In genomic region chr2:30717566-30718328, GRCm38 (mm10) we compare ENCODE assay signal across 8 mouse cellular contexts.
DNase-seq lines count a peak whose midpoint lies in the region; ATAC-seq and TF ChIP-seq lines count a peak whose summit lies in the region.

No protein-coding gene starts in this region.

- no peak for TF ChIP-seq POLR2A in kidney, adult 2 months (IDR thresholded peaks at IDR 0.05; ENCODE audit: low read depth, low read length)
- no peak for TF ChIP-seq POLR2A in bone marrow macrophage, adult 2 months (IDR thresholded peaks at IDR 0.05; ENCODE audit: borderline replicate concordance, low read depth, low read length)

- no peak for DNase-seq in kidney, adult 2 months
- no peak for DNase-seq in kidney, adult 18-20 months
- DNase-seq in thymus, postnatal 36 days, result no peak
- DNase-seq in gastrocnemius, postnatal 10 days, result no peak

- H3K27ac ChIP-seq in kidney, adult 2 months (ENCODE audit: insufficient read depth, low read depth, low read length), result peak overlapping the region; percentile 99
- H3K27ac ChIP-seq in bone marrow macrophage, adult 2 months (ENCODE audit: insufficient read depth, low read depth, low read length), result peak overlapping the region; percentile 88
- H3K27ac ChIP-seq in heart, embryonic 13.5 days (replicated peaks), result peak overlapping the region; percentile 100
- peak overlapping the region; percentile 98 for H3K27ac ChIP-seq in limb, embryonic 13.5 days
- H3K27ac ChIP-seq in neural tube, embryonic 13.5 days (replicated peaks), result peak overlapping the region; percentile 100

- H3K4me1 ChIP-seq in kidney, adult 2 months (ENCODE audit: control insufficient read depth, insufficient read depth, low read length), result peaks cover 57% of the 10 kb centered on the region
- peaks cover 34% of the 10 kb centered on the region for H3K4me1 ChIP-seq in bone marrow macrophage, adult 2 months (ENCODE audit: control insufficient read depth, insufficient read depth, low read length)
- peaks cover 80% of the 10 kb centered on the region for H3K4me1 ChIP-seq in heart, embryonic 13.5 days
- H3K4me1 ChIP-seq in limb, embryonic 13.5 days, result peaks cover 82% of the 10 kb centered on the region
- peaks cover 76% of the 10 kb centered on the region for H3K4me1 ChIP-seq in neural tube, embryonic 13.5 days (replicated peaks)

- no peaks in the 10 kb centered on the region for H3K27me3 ChIP-seq in kidney, adult 2 months (replicated peaks; ENCODE audit: control insufficient read depth, insufficient read depth, low read length)
- no peaks in the 10 kb centered on the region for H3K27me3 ChIP-seq in heart, embryonic 13.5 days (replicated peaks)
- H3K27me3 ChIP-seq in limb, embryonic 13.5 days, result no peaks in the 10 kb centered on the region
- no peaks in the 10 kb centered on the region for H3K27me3 ChIP-seq in neural tube, embryonic 13.5 days

- no peaks in the 10 kb centered on the region for H3K9me3 ChIP-seq in heart, embryonic 13.5 days
- H3K9me3 ChIP-seq in limb, embryonic 13.5 days, result no peaks in the 10 kb centered on the region
- H3K9me3 ChIP-seq in neural tube, embryonic 13.5 days, result no peaks in the 10 kb centered on the region

- peak overlapping the region; percentile 17 for H3K4me3 ChIP-seq in kidney, adult 2 months (ENCODE audit: insufficient read depth, low read depth, low read length)
- peak overlapping the region; percentile 55 for H3K4me3 ChIP-seq in bone marrow macrophage, adult 2 months (ENCODE audit: insufficient read depth, low read length)
- peak overlapping the region; percentile 39; the same call in 1 of the 2 replicates for H3K4me3 ChIP-seq in heart, embryonic 13.5 days
- peak overlapping the region; percentile 17 for H3K4me3 ChIP-seq in limb, embryonic 13.5 days
- no peak overlapping the region for H3K4me3 ChIP-seq in neural tube, embryonic 13.5 days

- TF ChIP-seq CTCF in kidney, adult 2 months (conservative IDR thresholded peaks at IDR 0.05; ENCODE audit: insufficient read depth, insufficient read length, low read depth, low read length), result no peak
- no peak for TF ChIP-seq CTCF in bone marrow macrophage, adult 2 months (IDR thresholded peaks at IDR 0.05; ENCODE audit: low read depth, low read length)

- ATAC-seq in heart, embryonic 13.5 days (ENCODE audit: extremely low read depth, insufficient number of reproducible peaks, low FRiP score, low TSS enrichment), result no peak
- ATAC-seq in limb, embryonic 13.5 days (ENCODE audit: low FRiP score, low read depth), result no peak
- ATAC-seq in neural tube, embryonic 13.5 days (ENCODE audit: low read depth), result no peak

- 9% methylated on average over 16 of the region's 16 CpGs for WGBS in kidney, adult 2 months
- 12% methylated on average over 16 of the region's 16 CpGs for WGBS in heart, embryonic 13.5 days
- 8% methylated on average over 16 of the region's 16 CpGs for WGBS in limb, embryonic 13.5 days
- WGBS in neural tube, embryonic 13.5 days, result 4% methylated on average over 16 of the region's 16 CpGs

- peak overlapping the region; percentile 71 for H3K4me2 ChIP-seq in heart, embryonic 13.5 days
- peak overlapping the region; percentile 73 for H3K4me2 ChIP-seq in limb, embryonic 13.5 days (replicated peaks)
- peak overlapping the region; percentile 62 for H3K4me2 ChIP-seq in neural tube, embryonic 13.5 days

- H3K9ac ChIP-seq in heart, embryonic 13.5 days, result peak overlapping the region; percentile 80
- peak overlapping the region; percentile 59 for H3K9ac ChIP-seq in limb, embryonic 13.5 days
- peak overlapping the region; percentile 59 for H3K9ac ChIP-seq in neural tube, embryonic 13.5 days

- no peaks in the 10 kb centered on the region for H3K36me3 ChIP-seq in kidney, adult 2 months (ENCODE audit: control insufficient read depth, insufficient read depth, low read length)
- no peaks in the 10 kb centered on the region for H3K36me3 ChIP-seq in heart, embryonic 13.5 days
- no peaks in the 10 kb centered on the region for H3K36me3 ChIP-seq in limb, embryonic 13.5 days
- no peaks in the 10 kb centered on the region for H3K36me3 ChIP-seq in neural tube, embryonic 13.5 days
